Mouse (Mus musculus): ENCODE data around the gene Gm20388. TPM values are rescaled to one million over a fixed set of nuclear protein-coding genes. Genes with fewer than 3 reads are reported as not detected.

Gm20388 gene
- total and polyA plus RNA-seq, 2 experiments from 2014 or later: 17.3 TPM; not detected in 1

DNA sequence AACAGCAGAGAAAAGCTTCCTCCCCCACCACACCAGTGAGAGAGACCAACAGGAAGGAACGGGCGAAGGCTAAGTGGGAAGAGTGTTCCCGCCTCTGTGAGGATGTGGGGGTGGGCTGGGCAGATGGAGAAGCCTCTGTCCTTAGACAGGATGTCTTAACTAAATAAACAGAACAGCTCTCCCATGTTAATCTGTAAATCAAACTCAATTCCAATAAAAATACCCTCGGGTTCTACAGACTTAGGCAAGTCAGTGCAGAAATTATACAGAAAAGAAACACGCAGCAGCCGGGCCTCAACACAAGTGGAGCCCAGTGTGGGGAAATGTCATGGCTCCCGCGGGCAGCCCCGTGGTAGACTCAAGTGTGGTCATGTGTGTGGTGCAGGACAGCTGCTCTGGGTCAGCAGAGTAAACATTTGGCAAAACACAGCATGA, 3240.1 kb downstream of the Gm20388 start:
- H3K27me3 ChIP-seq (ENCODE audit: control insufficient read depth, insufficient read depth, low read length): no peaks in the 10 kb centered on the region
- ATAC-seq (ENCODE audit: insufficient read depth, low read depth) (peak; percentile 57), DNase-seq (ENCODE audit: low spot score) (no peak)
- no peak overlapping the region for H3K4me3 ChIP-seq (ENCODE audit: low read depth, low read length)
- 0 out of 2 replicates have a peak, but pooled peaks cover under 1% of the 10 kb centered on the region for H3K4me1 ChIP-seq (ENCODE audit: control insufficient read depth, insufficient read depth)
- TF ChIP-seq EP300 (IDR thresholded peaks at IDR 0.05; ENCODE audit: low read depth): no peak
- TF ChIP-seq CTCF (IDR thresholded peaks at IDR 0.05; ENCODE audit: low read depth): no peak
- no peak overlapping the region for H3K4me2 ChIP-seq (ENCODE audit: low read depth, low read length)
- no peaks in the 10 kb centered on the region for H3K9me3 ChIP-seq (replicated peaks; ENCODE audit: control insufficient read depth, low read length)
- H3K27ac ChIP-seq (ENCODE audit: low read depth): 0 out of 2 replicates have a peak overlapping the region, but pooled peaks have one; percentile 36
- no peaks in the 10 kb centered on the region for H3K36me3 ChIP-seq (replicated peaks; ENCODE audit: control insufficient read depth, insufficient read depth, low read length)
- no peak overlapping the region for H3K9ac ChIP-seq (replicated peaks; ENCODE audit: low read depth, low read length)
- WGBS: 59% methylated on average over 9 of the region's 9 CpGs

DNA sequence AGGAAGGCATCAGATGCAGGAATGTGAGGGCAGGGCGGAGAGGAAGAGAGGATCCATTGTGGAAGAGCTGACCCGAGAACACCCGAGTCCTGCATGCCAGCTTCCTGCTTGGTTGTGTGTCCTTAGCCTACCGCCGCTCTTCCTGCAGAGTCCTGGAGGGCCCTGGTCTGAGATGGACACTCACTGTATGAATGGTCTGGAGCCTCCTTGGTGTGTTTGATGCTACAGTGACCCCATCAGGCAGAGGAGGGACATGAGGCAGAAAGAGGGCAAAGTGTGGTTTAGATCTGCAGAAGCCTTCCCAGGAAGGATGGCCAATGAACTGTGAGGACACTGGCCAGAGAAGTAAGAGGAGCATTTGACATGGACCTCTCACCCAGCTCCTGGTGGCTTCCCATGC, 3244.5 kb downstream of the Gm20388 start:
- TF ChIP-seq CTCF (IDR thresholded peaks at IDR 0.05; ENCODE audit: low read depth) (peak; percentile 69), EP300 (IDR thresholded peaks at IDR 0.05; ENCODE audit: low read depth) (no peak)
- ATAC-seq (ENCODE audit: insufficient read depth, low read depth): peak; percentile 53
- H3K9ac ChIP-seq (replicated peaks; ENCODE audit: low read depth, low read length): no peak overlapping the region
- no peaks in the 10 kb centered on the region for H3K36me3 ChIP-seq (replicated peaks; ENCODE audit: control insufficient read depth, insufficient read depth, low read length)
- no peak overlapping the region for H3K27ac ChIP-seq (ENCODE audit: low read depth)
- WGBS: 66% methylated on average over 5 of the region's 5 CpGs
- no peak overlapping the region for H3K4me2 ChIP-seq (ENCODE audit: low read depth, low read length)
- peaks cover 23% of the 10 kb centered on the region for H3K4me1 ChIP-seq (ENCODE audit: control insufficient read depth, insufficient read depth)
- H3K27me3 ChIP-seq (ENCODE audit: control insufficient read depth, insufficient read depth, low read length): no peaks in the 10 kb centered on the region
- peak; percentile 53 for DNase-seq (ENCODE audit: low spot score)
- H3K4me3 ChIP-seq (ENCODE audit: low read depth, low read length): no peak overlapping the region
- no peaks in the 10 kb centered on the region for H3K9me3 ChIP-seq (replicated peaks; ENCODE audit: control insufficient read depth, low read length)

GRCm38 (mm10) chr8:123156070-123156773, 3245.6 kb downstream of the Gm20388 start:
- DNase-seq (ENCODE audit: low spot score): no peak
- no peaks in the 10 kb centered on the region for H3K27me3 ChIP-seq (ENCODE audit: control insufficient read depth, insufficient read depth, low read length)
- H3K36me3 ChIP-seq (replicated peaks; ENCODE audit: control insufficient read depth, insufficient read depth, low read length): no peaks in the 10 kb centered on the region
- H3K9ac ChIP-seq (replicated peaks; ENCODE audit: low read depth, low read length): no peak overlapping the region
- WGBS: 48% methylated on average over 9 of the region's 9 CpGs
- peaks cover 23% of the 10 kb centered on the region for H3K4me1 ChIP-seq (ENCODE audit: control insufficient read depth, insufficient read depth)
- no peak overlapping the region for H3K4me2 ChIP-seq (ENCODE audit: low read depth, low read length)
- no peaks in the 10 kb centered on the region for H3K9me3 ChIP-seq (replicated peaks; ENCODE audit: control insufficient read depth, low read length)
- no peak overlapping the region for H3K27ac ChIP-seq (ENCODE audit: low read depth)
- TF ChIP-seq CTCF (IDR thresholded peaks at IDR 0.05; ENCODE audit: low read depth): no peak
- no peak for TF ChIP-seq EP300 (IDR thresholded peaks at IDR 0.05; ENCODE audit: low read depth)
- H3K4me3 ChIP-seq (ENCODE audit: low read depth, low read length): no peak overlapping the region
- 0 out of 2 replicates have a peak, but pooled peaks have one; percentile 13 for ATAC-seq (ENCODE audit: insufficient read depth, low read depth)

DNA sequence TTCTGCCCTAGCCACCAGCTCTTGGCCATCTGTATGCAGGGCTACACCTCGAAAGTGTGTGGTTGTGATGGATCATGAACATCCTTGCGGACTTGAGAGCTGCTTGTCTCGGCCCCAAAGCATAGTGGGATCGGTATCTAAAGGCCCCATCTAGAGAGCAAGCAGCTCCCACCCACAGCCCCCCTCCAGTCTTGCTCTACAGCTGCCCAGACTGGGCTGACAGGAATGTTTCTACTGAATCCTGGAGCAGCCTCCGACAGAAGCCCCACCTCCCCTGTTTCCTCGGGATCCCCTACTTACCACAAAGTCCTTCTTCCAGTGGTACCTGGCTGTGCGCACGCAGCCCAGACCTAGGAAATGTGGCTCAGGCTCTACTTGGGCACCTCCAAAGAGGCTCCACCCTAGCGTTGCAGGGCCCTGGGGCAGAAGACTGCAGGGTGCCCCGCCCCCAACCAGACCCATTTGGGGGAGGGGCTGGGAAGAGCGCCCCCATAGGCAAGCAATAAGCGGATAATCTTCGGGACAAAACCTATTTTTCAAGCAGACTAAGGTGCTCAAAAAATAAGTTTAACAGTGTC, 3247.3 kb downstream of the Gm20388 start, which contains the start of gene Sult5a1:
TSS of gene Sult5a1 (minus strand) at position 428 of the 578 bp plus-strand sequence.
- WGBS: 40% methylated on average over 13 of the region's 13 CpGs
- H3K27ac ChIP-seq (ENCODE audit: low read depth): no peak within 1 kb of the TSS
- no peak within 1 kb of the TSS for H3K9ac ChIP-seq (replicated peaks; ENCODE audit: low read depth, low read length)

GRCm38 (mm10) chr8:123181391-123181790, 3270.8 kb downstream of the Gm20388 start:
- Histone ChIP-seq H3K9me3 (replicated peaks; ENCODE audit: control insufficient read depth, low read length) (peaks cover 6% of the 10 kb centered on the region), H3K36me3 (replicated peaks; ENCODE audit: control insufficient read depth, insufficient read depth, low read length) (no peaks in the 10 kb centered on the region), H3K9ac (replicated peaks; ENCODE audit: low read depth, low read length) (no peak overlapping the region), H3K4me3 (ENCODE audit: low read depth, low read length) (no peak overlapping the region), H3K4me2 (ENCODE audit: low read depth, low read length) (no peak overlapping the region), H3K4me1 (ENCODE audit: control insufficient read depth, insufficient read depth) (no peaks in the 10 kb centered on the region), H3K27me3 (ENCODE audit: control insufficient read depth, insufficient read depth, low read length) (no peaks in the 10 kb centered on the region), H3K27ac (ENCODE audit: low read depth) (no peak overlapping the region)
- TF ChIP-seq EP300 (IDR thresholded peaks at IDR 0.05; ENCODE audit: low read depth): no peak
- no peak for TF ChIP-seq CTCF (IDR thresholded peaks at IDR 0.05; ENCODE audit: low read depth)
- WGBS: 70% methylated on average over 3 of the region's 3 CpGs
- DNase-seq (ENCODE audit: low spot score) (no peak), ATAC-seq (ENCODE audit: insufficient read depth, low read depth) (no peak)

More for the DNA sequence above, 3247.3 kb downstream of the Gm20388 start, which contains the start of gene Sult5a1:
- Histone ChIP-seq H3K36me3 (replicated peaks; ENCODE audit: control insufficient read depth, insufficient read depth, low read length) (no peaks in the 10 kb centered on the region), H3K9me3 (replicated peaks; ENCODE audit: control insufficient read depth, low read length) (no peaks in the 10 kb centered on the region), H3K27me3 (ENCODE audit: control insufficient read depth, insufficient read depth, low read length) (no peaks in the 10 kb centered on the region), H3K4me2 (ENCODE audit: low read depth, low read length) (peak within 1 kb of the TSS; percentile 40), H3K4me3 (ENCODE audit: low read depth, low read length) (no peak within 1 kb of the TSS), H3K4me1 (ENCODE audit: control insufficient read depth, insufficient read depth) (peaks cover 23% of the 10 kb centered on the region)
- DNase-seq (ENCODE audit: low spot score): no peak
- no peak for ATAC-seq (ENCODE audit: insufficient read depth, low read depth)
- TF ChIP-seq EP300 (IDR thresholded peaks at IDR 0.05; ENCODE audit: low read depth): no peak
- TF ChIP-seq CTCF (IDR thresholded peaks at IDR 0.05; ENCODE audit: low read depth): no peak
